Mouse (Mus musculus) heart, postnatal 0 days (tissue): ENCODE data around the gene Stt3b. TPM values are rescaled to one million over a fixed set of nuclear protein-coding genes. Genes with fewer than 3 reads are reported as not detected.

Experiments
- ATAC-seq: fragments of 200-750 bp; cut with Nextera tagmentation; 2 replicates; pipeline ENCODE4 v1.8.0; 2017; ENCODE audit warnings: low read depth, moderate number of reproducible peaks, moderate library complexity; ENCODE audit not compliant: insufficient read depth
- DNase-seq: peaks from one replicate; pipeline ENCODE4 v3.0.0-alpha.2; 2016; ENCODE audit warnings: low spot score
- H3K27ac ChIP-seq: fragments of 300-500 bp; sonication (generic); 2 replicates; pipeline ENCODE4 v1.5.1; 2014; ENCODE audit warnings: low read depth, mild to moderate bottlenecking
- H3K27me3 ChIP-seq: fragments of 300-500 bp; sonication (generic); 2 replicates; pipeline ENCODE4 v1.6.1; 2014; ENCODE audit warnings: low read length, mixed read lengths; ENCODE audit not compliant: control insufficient read depth, insufficient read depth
- H3K36me3 ChIP-seq: fragments of 300-500 bp; sonication (generic); replicated peaks from 2 replicates; pipeline ENCODE4 v1.6.1; 2014; ENCODE audit warnings: low read length, mixed read lengths; ENCODE audit not compliant: control insufficient read depth, insufficient read depth
- H3K4me1 ChIP-seq: fragments of 300-500 bp; sonication (generic); 2 replicates; pipeline ENCODE4 v1.6.1; 2014; ENCODE audit warnings: antibody characterized with exemption; ENCODE audit not compliant: control insufficient read depth, insufficient read depth
- H3K4me2 ChIP-seq: fragments of 300-500 bp; sonication (generic); 2 replicates; pipeline ENCODE4 v1.6.1; 2014; ENCODE audit warnings: low read depth, mild to moderate bottlenecking, low read length, moderate library complexity
- H3K4me3 ChIP-seq: fragments of 300-500 bp; sonication (generic); 2 replicates; pipeline ENCODE4 v1.5.1; 2014; ENCODE audit warnings: low read depth, low read length
- H3K9ac ChIP-seq: fragments of 300-500 bp; sonication (generic); replicated peaks from 2 replicates; pipeline ENCODE4 v1.6.1; 2014; ENCODE audit warnings: low read depth, low read length, mixed read lengths
- H3K9me3 ChIP-seq: fragments of 300-500 bp; sonication (generic); replicated peaks from 2 replicates; pipeline ENCODE4 v1.6.1; 2016; ENCODE audit warnings: low read length; ENCODE audit not compliant: control insufficient read depth
- CTCF ChIP-seq: IDR thresholded peaks from 2 replicates; pipeline ENCODE4 v1.5.1; 2016; ENCODE audit warnings: antibody characterized with exemption, control low read depth, low read depth
- EP300 ChIP-seq: IDR thresholded peaks from 2 replicates; pipeline ENCODE4 v1.6.1; 2016; ENCODE audit warnings: antibody characterized with exemption, low read depth
- whole genome bisulfite sequencing: fragments of 180-500 bp; shearing (Covaris S2); extraction: QIAGEN DNeasy Blood & Tissue Kit; methylation state at CpG from one replicate; pipeline ENCODE4 v1.1.7; 2014; 5-methylcytosine and 5-hydroxymethylcytosine counted together
- polyA plus RNA-seq: library from polyadenylated mRNA; unstranded; fragments of >200 nt; fragmentation: Nextera tagmentation; extraction: Ambion mirVana; gene quantifications from 2 replicates; pipeline ENCODE4 v1.2.1, GENCODE M21; 2015
- total RNA-seq: library from RNA; depleted of rRNA; stranded (reverse); fragments of >200 nt; gene quantifications from 2 replicates; pipeline ENCODE4 v1.2.3, GENCODE M21; 2014; ENCODE audit warnings: low replicate concordance

Stt3b gene
- total and polyA plus RNA-seq, 2 experiments from 2014 or later, result 33.9 to 67.1 TPM

GRCm38 (mm10) chr9:115217984-115218383 is 92.2 kb downstream of the Stt3b start:
- WGBS, result 39% methylated on average over 9 of the region's 9 CpGs
- no peak overlapping the region for H3K27ac ChIP-seq
- H3K9me3 ChIP-seq, result no peaks in the 10 kb centered on the region
- ATAC-seq (no peak), DNase-seq (no peak)
- H3K4me2 ChIP-seq, result no peak overlapping the region
- no peak overlapping the region for H3K4me3 ChIP-seq
- no peaks in the 10 kb centered on the region for H3K4me1 ChIP-seq
- TF ChIP-seq CTCF, result no peak
- TF ChIP-seq EP300, result no peak
- H3K36me3 ChIP-seq, result no peaks in the 10 kb centered on the region
- no peak overlapping the region for H3K9ac ChIP-seq
- no peaks in the 10 kb centered on the region for H3K27me3 ChIP-seq

- no peaks in the 10 kb centered on the region for H3K4me1 ChIP-seq
- H3K36me3 ChIP-seq, result no peaks in the 10 kb centered on the region
- ATAC-seq (no peak), DNase-seq (no peak)
- no peak overlapping the region for H3K27ac ChIP-seq
- no peak overlapping the region for H3K4me2 ChIP-seq
- H3K27me3 ChIP-seq, result no peaks in the 10 kb centered on the region
- 42% methylated on average over 21 of the region's 21 CpGs for WGBS
- no peak for TF ChIP-seq CTCF
- TF ChIP-seq EP300, result no peak
- no peaks in the 10 kb centered on the region for H3K9me3 ChIP-seq
- no peak overlapping the region for H3K9ac ChIP-seq
- no peak overlapping the region for H3K4me3 ChIP-seq
Observed at GRCm38 (mm10) chr9:115215830-115216701, 94.2 kb downstream of the Stt3b start.

GRCm38 (mm10) chr9:115214572-115215571 is 95.3 kb downstream of the Stt3b start:
- H3K27ac ChIP-seq, result no peak overlapping the region; the same call in 1 of the 2 replicates
- no peak for ATAC-seq

DNA sequence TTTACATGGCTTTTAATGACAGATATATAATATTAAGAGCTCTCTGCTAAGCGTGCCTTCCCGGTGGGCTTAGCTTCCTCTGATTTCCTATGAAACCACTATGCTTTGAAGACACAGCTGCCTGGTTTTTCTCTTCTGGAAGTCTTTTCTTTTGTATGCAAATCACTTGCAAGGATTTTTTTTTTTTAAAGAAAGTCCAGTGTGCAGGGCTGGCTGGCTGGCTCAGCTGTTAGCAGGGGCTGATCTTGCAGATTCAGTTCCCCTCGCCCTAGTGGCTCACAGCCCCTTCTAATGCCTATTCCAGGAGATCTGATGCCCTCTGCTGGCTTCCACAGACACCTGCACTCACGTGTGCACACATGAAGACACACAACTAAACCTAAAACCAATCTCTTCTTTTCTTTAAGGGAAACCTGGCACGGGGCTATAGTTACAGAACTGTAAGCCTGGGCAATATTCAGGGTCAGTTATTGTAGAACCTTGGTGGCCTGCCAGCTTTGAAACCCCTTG is 96.4 kb downstream of the Stt3b start:
- no peak overlapping the region for H3K4me2 ChIP-seq
- ATAC-seq (no peak), DNase-seq (no peak)
- H3K9ac ChIP-seq, result no peak overlapping the region
- H3K36me3 ChIP-seq, result no peaks in the 10 kb centered on the region
- H3K4me3 ChIP-seq, result no peak overlapping the region
- H3K27me3 ChIP-seq, result no peaks in the 10 kb centered on the region
- H3K27ac ChIP-seq, result no peak overlapping the region
- TF ChIP-seq CTCF, result no peak
- TF ChIP-seq EP300, result no peak
- H3K9me3 ChIP-seq, result no peaks in the 10 kb centered on the region
- H3K4me1 ChIP-seq, result no peaks in the 10 kb centered on the region
- WGBS, result 85% methylated on average over 5 of the region's 5 CpGs

More at GRCm38 (mm10) chr9:115214572-115215571, 95.3 kb downstream of the Stt3b start:
- no peak for DNase-seq
- Histone ChIP-seq H3K27me3 (no peaks in the 10 kb centered on the region), H3K9ac (no peak overlapping the region), H3K4me2 (no peak overlapping the region), H3K9me3 (no peaks in the 10 kb centered on the region), H3K36me3 (no peaks in the 10 kb centered on the region), H3K4me1 (no peaks in the 10 kb centered on the region), H3K4me3 (no peak overlapping the region)
- 32% methylated on average over 7 of the region's 7 CpGs for WGBS
- TF ChIP-seq EP300 (no peak), CTCF (no peak)

GRCm38 (mm10) chr9:115210535-115210934 is 99.7 kb downstream of the Stt3b start:
- DNase-seq, result no peak
- Histone ChIP-seq H3K4me1 (peaks cover 7% of the 10 kb centered on the region; the same call in 1 of the 2 replicates), H3K4me2 (no peak overlapping the region), H3K9me3 (no peaks in the 10 kb centered on the region), H3K27ac (no peak overlapping the region), H3K9ac (no peak overlapping the region), H3K4me3 (no peak overlapping the region), H3K36me3 (no peaks in the 10 kb centered on the region), H3K27me3 (no peaks in the 10 kb centered on the region)
- no peak for ATAC-seq
- 90% methylated on average over 12 of the region's 12 CpGs for WGBS
- no peak for TF ChIP-seq CTCF
- no peak for TF ChIP-seq EP300
